Mouse (Mus musculus) lung, adult 2 months (tissue): ENCODE data around the gene 4930519G04Rik.

Experiments
- CTCF ChIP-seq: fragments of 200-500 bp; IDR thresholded peaks from 2 replicates; pipeline ENCODE4 v1.5.1; 2011; ENCODE audit warnings: mild to moderate bottlenecking, low read length, control low read depth; ENCODE audit not compliant: insufficient read depth
- POLR2A ChIP-seq: fragments of 200-500 bp; IDR thresholded peaks from 2 replicates; pipeline ENCODE4 v1.6.1; 2011; ENCODE audit warnings: low read depth, mild to moderate bottlenecking, control low read depth, low read length, borderline replicate concordance; ENCODE audit errors: extremely low read depth

DNA sequence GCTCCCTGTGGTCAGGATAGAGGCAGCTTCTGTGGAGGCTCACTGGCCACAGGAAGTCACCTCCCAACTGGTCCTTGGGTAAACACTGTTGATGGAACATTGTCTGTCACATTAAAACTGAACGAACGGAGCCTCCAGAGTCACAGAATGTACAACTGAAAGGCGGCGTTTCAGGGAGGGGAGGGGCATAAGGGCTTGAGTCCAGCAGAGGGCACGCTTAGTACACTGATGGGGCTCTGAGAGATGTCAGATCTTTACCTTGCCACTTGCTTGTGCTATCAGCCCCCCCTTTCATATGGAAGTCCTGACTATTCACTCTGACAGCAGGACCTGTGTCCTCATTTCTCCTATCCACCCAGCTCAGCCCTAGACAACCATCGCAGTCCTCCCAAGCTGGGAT lies 22.4 kb downstream of the 4930519G04Rik start:
- TF ChIP-seq POLR2A (no peak), CTCF (peak; percentile 57)
